Mouse (Mus musculus) lung, adult 2 months (tissue): ENCODE results near the gene Ccdc153. TPM values are rescaled to one million over a fixed set of nuclear protein-coding genes. Genes with fewer than 3 reads are reported as not detected.

Source experiments
- DNase-seq: peaks from one replicate; pipeline ENCODE4 v3.0.0; 2022
- H3K4me1 ChIP-seq: fragments of 200-500 bp; 2 replicates; pipeline ENCODE4 v1.6.1; 2011; ENCODE audit warnings: low read length; ENCODE audit not compliant: control insufficient read depth, insufficient read depth
- H3K4me3 ChIP-seq: fragments of 200-500 bp; replicated peaks from 2 replicates; pipeline ENCODE3; 2011; ENCODE audit warnings: low read depth, mild to moderate bottlenecking, control low read depth, low read length; ENCODE audit errors: extremely low read depth
- CTCF ChIP-seq: fragments of 200-500 bp; IDR thresholded peaks from 2 replicates; pipeline ENCODE4 v1.5.1; 2011; ENCODE audit warnings: mild to moderate bottlenecking, low read length, control low read depth; ENCODE audit not compliant: insufficient read depth
- POLR2A ChIP-seq: fragments of 200-500 bp; IDR thresholded peaks from 2 replicates; pipeline ENCODE4 v1.6.1; 2011; ENCODE audit warnings: low read depth, mild to moderate bottlenecking, control low read depth, low read length, borderline replicate concordance; ENCODE audit errors: extremely low read depth
- WGBS: fragments of 180-500 bp; shearing (Covaris S2); methylation state at CpG from one replicate; pipeline ENCODE4 v1.1.7; 2018; 5-methylcytosine and 5-hydroxymethylcytosine counted together
- polyA plus RNA-seq: library from polyadenylated mRNA; depleted of rRNA; stranded (reverse); fragments of >200 nt; gene quantifications from 2 replicates; pipeline ENCODE4 v1.2.3, GENCODE M21; 2012

Gene Ccdc153
- polyA plus RNA-seq, 1 experiment = 26.9 TPM

DNA sequence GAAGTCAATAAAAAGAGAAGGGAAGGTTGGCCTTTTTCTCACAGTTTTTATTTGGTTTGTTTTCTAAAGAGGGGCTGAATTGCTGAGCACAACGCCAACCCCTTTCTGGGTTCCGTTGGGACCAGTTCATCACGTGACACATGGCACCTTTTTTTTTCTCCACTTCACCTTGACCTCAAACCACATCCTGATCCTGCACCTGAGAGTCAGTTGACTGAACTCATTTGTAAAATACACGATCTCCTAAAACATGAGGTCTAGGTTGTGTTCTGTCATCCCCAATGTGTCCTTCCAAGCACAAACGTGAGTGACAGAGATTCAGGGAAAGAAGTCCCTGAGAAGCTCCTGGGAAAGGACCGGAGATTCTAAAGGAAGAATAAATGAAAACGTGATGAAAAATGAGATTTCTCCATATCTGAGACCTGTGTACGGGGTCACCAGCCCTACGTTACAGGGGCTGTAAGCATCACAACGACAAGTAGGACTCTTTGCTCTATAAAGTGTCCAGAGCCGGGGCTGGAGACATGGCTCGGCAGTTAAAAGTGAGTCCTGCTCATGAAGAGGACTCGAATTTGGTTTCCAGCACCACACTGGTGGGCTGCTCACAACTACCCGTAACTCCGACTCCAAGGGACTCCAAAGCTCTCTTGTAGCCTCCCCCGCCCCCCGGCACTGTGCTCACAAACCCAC is 1.8 kb upstream of the Ccdc153 start:
- no peak for TF ChIP-seq POLR2A
- TF ChIP-seq CTCF = no peak
- Histone ChIP-seq H3K4me1 (no peaks in the 10 kb centered on the region), H3K4me3 (no peak overlapping the region)
- no peak for DNase-seq
- 73% methylated on average over 17 of the region's 17 CpGs for WGBS

DNA sequence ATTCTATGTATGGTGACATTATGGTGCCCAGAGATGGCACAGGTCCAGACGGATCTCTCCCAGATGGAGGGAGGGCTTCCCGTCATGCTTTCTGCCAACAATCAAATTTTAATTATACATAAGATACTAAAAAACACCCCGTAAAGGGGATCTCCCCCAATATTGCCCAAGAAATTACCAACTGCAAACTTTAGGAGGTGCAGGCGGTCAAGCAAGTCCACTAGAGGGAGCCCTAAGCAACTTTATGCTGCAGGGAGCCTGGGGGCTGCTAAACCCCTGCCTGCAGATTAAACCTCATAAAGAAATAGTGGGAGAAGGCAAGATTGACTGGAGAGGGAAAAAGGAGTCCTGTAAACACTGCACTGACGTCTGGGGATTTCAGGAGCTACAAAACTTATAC is 1.0 kb upstream of the Ccdc153 start:
- TF ChIP-seq POLR2A = no peak
- TF ChIP-seq CTCF = peak; percentile 61
- DNase-seq = peak; percentile 28
- Histone ChIP-seq H3K4me1 (no peaks in the 10 kb centered on the region), H3K4me3 (no peak overlapping the region)
- 10% methylated on average over 5 of the region's 5 CpGs for WGBS

DNA sequence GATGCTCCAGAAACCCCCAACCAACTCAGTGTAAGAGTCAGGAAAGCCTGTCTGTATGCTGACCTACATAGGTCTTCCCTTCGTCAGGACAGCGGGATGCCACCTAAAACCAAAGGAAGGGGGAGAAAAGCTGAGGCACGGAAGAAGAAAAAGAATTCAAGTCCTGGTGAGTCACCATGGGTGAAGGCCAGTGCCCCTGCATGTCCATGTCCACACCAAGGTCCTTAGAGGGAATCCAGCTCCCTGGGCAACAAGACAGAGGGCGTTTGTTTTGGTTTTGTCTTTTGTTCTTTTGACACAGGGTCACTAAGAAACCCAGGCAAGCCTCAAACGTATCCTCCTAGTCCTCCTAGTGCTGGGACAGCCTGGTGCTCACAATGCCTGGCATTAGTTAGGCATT is 435 bp downstream of the Ccdc153 start:
- 53% methylated on average over 5 of the region's 5 CpGs for whole genome bisulfite sequencing
- Histone ChIP-seq H3K4me3 (no peak overlapping the region), H3K4me1 (no peaks in the 10 kb centered on the region)
- no peak for DNase-seq
- TF ChIP-seq CTCF = no peak
- TF ChIP-seq POLR2A = peak; percentile 28; the same call in 1 of the 2 replicates

DNA sequence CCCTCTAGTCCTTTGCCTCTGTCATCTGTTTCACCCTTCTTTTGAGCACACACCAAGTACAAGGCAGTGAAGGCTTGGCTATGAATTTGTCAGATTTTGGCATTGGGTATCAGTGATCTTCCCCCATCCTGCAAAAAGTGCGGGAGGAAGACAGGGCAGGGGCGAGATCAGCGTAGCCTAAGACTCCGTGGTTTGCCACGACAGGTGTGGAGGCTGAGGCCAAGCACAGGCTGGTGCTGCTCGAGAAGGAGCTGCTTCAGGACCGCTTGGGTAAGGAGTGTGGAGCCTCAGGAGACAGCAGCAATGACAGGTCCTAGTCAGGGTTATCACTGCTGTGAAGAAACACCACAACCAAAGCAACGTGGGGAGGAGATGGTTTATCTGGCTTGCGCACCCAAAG is 942 bp downstream of the Ccdc153 start:
- Histone ChIP-seq H3K4me3 (no peak overlapping the region), H3K4me1 (no peaks in the 10 kb centered on the region)
- DNase-seq = no peak
- WGBS = 55% methylated on average over 9 of the region's 9 CpGs
- TF ChIP-seq POLR2A = no peak

DNA sequence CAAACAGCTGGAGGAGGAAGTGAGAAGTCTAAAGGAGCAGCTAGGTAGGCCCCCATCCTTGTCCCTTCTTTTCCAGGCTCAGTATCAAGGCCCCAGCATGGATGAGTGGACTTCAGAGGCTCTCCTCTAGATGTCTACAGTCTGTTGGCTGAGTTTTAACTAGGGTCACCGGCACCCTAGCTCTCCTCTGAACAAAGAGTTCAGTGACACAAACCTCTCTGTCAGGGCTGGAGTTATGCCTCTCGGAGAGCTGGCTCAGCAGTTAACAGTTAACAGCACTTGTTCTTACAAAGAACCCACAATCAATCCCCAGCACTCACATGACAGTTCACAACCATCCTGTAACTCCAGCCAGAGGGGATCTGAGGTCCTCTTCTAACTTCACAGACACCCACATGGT is 3.1 kb downstream of the Ccdc153 start:
- TF ChIP-seq CTCF (no peak), POLR2A (no peak)

DNA sequence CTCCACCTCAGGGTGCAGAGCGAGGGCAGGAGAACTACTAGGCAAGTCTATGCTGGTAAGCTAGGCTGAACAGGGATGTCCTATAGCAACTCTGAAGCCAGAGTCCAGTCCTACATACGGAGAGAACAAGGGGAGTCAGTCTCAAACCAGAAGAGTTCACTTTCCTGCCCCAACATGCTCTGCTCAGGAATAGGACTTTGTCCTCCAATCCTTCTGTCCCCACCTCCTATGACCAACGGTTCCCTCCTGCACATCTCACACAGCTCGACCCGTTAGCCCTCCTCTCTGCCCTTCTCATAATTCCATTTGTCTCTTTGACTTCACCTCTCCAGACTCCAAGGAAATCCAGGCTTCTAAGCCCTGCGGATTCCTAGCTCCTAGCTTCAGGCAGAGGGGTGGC is 7.4 kb downstream of the Ccdc153 start:
- TF ChIP-seq POLR2A (no peak), CTCF (no peak)
- Histone ChIP-seq H3K4me3 (no peak overlapping the region), H3K4me1 (no peaks in the 10 kb centered on the region)
- WGBS = 65% methylated on average over 6 of the region's 6 CpGs
- DNase-seq = no peak

More for the DNA sequence above, 3.1 kb downstream of the Ccdc153 start:
- WGBS = 49% methylated on average over 2 of the region's 2 CpGs
- DNase-seq = no peak
- H3K4me3 ChIP-seq = no peak overlapping the region
- no peaks in the 10 kb centered on the region for H3K4me1 ChIP-seq

DNA sequence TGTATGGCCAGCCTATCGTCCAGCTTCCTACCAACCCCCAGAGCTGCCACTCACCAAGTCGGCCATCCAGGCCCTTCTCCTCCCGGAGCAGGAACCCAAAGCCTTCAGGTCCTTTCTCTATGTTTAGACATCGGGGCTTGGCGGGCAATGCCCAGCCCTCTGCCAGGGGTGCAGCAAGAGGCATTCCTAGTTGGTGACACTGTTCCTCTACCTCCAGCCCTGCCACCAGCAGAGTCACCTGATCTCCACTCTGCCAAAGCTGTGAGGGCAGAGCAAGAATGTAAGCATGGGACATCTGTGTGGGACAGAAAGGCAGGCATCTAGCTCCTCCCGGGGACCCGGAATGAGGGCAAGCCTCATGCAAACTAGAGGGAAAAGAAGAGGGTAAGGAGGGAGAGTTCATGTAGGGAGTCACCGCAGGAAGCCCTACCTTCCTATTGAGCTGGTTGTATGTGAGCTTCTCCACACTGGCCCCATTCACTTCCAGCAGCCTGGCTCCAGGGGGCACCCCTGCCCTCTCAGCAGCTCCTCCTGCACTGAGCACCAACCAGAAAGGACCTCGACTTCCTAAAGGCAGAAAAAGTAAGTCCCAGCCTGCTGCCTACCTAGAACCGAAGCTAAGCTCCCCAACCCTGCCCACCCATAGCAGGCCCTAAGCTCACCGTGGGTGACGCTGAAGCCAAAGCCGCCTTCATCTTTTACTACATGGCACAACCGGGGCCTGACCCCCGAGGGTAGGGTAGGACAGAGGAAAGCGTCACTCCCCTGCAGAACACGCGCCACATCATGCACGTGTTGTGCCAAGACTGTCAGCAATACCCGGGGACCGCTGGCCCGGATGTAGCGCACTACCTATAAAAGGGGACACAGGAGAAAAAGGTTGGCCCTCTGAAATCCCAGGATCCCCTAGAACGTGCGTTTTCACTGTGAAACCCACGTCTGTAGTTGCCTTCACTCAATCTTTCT is 9.0 kb downstream of the Ccdc153 start:
- peak; percentile 78 for TF ChIP-seq CTCF
- no peak for TF ChIP-seq POLR2A
- Histone ChIP-seq H3K4me3 (no peak overlapping the region), H3K4me1 (no peaks in the 10 kb centered on the region)
- peak; percentile 31 for DNase-seq
- WGBS = 49% methylated on average over 26 of the region's 26 CpGs

DNA sequence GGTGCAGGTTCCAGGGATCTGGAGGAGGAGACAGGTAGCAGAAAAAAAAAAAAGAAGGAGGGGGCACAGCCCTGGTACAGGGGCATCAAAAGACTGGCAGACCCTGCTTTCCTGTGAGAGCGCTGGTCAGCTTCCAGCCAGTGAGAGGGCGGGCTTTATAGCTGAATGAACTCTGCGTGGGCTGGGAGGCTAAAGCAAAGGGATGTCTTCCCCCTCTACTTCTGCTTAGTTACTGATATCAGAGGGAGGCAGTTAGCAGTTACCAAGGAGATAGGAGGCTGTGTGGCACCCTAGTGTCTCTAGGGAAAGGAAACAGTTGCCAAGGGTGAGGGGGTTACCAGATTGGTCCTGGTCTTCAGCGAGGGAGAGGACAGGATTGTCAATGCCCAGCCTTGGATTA is 10.0 kb downstream of the Ccdc153 start:
- no peak for DNase-seq
- Histone ChIP-seq H3K4me1 (no peaks in the 10 kb centered on the region), H3K4me3 (no peak overlapping the region)
- no peak for TF ChIP-seq CTCF
- TF ChIP-seq POLR2A = no peak
- 61% methylated on average over 4 of the region's 4 CpGs for WGBS

DNA sequence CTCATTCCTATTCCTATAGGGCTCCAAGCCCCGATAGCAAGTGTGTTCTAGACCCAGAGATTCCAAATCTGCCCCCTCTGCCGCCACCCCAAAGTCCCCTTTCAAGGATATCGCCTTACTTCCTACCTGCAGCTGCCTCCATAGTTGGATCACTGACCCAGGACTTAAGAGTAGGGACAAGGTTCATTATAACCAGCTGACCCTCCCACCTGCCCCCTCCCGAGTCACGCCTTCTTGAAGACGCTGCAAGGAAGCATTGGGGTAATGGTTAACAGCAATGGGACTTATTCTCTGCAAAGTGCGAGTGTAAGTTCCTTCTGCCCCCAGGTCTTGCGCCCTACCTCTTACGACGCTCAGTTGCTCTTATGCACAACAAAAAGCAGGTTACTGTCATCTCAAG is 10.8 kb downstream of the Ccdc153 start, which contains the start of gene Pdzd3:
Pdzd3 (minus strand) TSS at position 158 of the 400 bp plus-strand sequence.
- no peak for DNase-seq
- H3K4me1 ChIP-seq = no peaks in the 10 kb centered on the region
- no peak within 1 kb of the TSS for H3K4me3 ChIP-seq
- no peak for TF ChIP-seq POLR2A
- 78% methylated on average over 10 of the region's 10 CpGs for WGBS

DNA sequence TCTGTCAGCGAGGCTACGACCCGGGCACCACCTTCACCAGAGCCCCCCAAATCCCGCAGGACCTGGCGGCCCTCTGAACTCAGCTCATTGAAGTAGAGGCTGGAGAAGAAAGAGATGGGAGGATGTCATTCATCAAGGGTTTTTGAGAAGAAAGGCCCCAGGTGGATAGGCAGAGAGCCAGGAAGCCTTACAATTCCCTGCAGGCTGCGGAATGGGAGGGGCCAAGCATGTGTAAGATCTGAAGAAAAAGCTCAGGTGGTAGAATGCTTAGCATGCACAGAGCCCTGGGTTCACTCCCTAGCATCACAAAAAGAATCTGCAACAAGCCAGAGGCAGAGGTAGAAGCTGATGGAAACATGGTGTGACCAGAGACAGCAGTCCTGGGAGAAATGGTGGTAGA is 13.0 kb downstream of the Ccdc153 start:
- DNase-seq = no peak
- no peak overlapping the region for H3K4me3 ChIP-seq
- 85% methylated on average over 6 of the region's 6 CpGs for WGBS
- TF ChIP-seq POLR2A (no peak), CTCF (no peak)
- H3K4me1 ChIP-seq = no peaks in the 10 kb centered on the region
